Mouse (Mus musculus) mammary gland, adult 2 months (tissue): ENCODE data around the gene Mtmr14. TPM values are rescaled to one million over a fixed set of nuclear protein-coding genes. Genes with fewer than 3 reads are reported as not detected.

Source experiments
- polyA plus RNA-seq: library from polyadenylated mRNA; depleted of rRNA; stranded (reverse); fragments of >200 nt; gene quantifications from 2 replicates; pipeline ENCODE4 v1.2.3, GENCODE M21; 2012; ENCODE audit warnings: low replicate concordance; rRNA removed

Gene Mtmr14
- polyA plus RNA-seq, result 42.5 and 61.5 TPM in 2 replicates

DNA sequence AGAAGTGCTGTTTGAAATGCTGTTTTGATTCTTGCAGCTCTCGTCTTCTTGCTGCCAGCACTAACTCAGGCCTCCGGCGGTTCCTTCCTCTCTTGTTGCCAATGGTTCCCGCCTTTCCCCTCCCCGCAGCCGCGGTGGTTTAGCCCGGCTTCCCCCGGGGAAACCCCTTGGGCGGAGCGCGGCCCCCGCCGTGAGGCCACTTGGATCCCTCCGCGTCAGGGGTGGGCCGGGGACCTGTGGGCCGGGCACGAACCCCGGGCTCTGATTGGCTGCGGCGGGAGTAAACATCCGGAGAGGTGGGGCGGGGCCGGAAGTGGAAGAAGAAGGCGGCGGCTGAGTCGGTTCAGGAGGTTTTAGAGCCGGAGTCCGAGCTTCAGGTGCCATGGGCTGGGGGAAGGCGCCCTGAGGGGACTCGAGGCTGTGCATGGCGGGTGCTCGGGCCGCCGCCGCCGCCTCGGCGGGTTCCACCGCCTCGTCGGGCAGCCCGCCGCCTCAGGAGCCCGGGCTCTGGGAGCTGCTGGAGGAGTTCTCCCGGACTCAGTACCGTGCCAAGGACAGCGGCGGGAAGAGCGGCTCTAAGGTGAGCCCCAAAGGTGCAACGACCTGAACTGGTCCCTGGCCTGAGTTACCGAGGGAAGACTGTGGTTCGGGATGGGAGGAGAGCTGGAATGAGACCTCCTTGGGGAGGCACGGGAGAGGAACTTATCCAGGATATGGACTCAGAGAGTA lies at the start of gene Mtmr14:
Gene Mtmr14, plus strand, starts transcription at position 302 of the 729 bp plus-strand sequence.

DNA sequence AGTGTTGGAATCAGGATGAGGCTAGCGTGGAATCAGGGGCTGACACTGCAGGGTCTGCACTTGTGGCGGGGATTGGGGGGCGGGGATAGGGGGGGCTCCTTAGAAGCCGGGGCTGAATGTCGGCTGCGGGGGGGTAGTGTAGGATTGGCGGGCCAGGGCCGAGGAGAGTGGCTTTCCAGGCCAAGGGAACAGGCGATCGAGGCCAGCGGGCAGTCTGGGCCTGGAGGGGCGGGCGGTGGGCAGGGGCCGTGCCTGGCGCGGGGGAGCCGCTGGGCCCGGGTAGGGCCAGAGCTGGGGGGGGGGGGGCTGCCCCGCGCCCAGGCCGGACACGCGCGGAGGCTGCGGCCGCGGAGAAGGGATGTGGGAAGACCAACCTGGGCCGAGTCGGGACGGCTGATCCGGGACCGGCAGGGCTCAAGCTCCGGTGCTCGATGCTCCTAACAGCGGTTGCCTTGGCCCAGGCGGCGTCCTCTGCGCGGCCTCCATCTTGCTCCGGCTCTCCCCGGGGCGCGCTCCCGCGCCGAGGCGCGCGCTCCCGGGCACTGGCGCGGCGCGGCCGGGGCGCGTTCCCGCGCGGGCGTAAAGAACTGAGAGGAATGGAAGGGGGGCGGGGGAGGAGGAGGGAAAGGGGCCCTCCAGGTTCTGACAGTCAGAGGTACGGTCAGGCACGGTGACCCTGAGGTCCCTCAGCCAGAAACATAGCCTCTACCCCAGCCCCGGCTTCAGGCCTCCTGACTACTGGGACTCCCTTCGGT lies 42.6 kb upstream of the Mtmr14 start, which contains the start of gene Lhfpl4:
Gene Lhfpl4, minus strand, starts transcription at position 544 of the 755 bp plus-strand sequence.

DNA sequence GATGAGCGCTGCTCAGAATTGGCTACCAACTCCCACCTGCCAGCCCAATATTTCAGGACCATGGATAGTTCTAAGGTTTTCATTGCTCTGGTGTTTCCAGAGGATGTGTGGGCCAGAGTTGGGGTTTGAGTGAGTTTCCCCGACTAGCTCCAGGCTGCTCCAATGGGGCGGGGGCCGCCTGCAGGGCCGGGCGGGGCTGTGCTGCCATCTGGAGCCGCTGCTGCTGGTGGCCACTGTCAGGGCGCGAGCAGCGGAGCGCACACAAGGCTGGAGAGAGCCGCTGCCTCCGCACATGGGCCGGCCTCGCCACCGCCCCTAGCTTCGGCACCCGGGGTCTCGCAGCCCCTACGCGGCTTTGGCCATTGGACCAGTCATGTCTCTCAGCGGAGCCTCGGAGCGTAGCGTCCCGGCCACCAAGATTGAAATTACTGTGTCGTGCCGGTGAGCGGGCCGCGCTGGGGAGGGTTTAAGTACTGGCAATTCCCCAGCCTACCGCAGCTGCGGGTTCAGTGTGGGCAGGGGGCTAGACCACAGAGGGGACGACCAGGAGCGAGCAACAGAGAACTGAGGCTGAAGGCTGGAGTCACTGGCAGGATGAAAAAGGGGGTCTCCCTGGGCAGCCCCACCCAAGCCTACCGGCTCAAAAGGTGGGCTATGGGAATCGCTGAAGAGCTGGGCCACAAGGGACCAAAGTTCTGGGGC lies 44.6 kb downstream of the Mtmr14 start, which contains the start of gene Cpne9:
Gene Cpne9, plus strand, starts transcription at position 207 of the 702 bp plus-strand sequence.

DNA sequence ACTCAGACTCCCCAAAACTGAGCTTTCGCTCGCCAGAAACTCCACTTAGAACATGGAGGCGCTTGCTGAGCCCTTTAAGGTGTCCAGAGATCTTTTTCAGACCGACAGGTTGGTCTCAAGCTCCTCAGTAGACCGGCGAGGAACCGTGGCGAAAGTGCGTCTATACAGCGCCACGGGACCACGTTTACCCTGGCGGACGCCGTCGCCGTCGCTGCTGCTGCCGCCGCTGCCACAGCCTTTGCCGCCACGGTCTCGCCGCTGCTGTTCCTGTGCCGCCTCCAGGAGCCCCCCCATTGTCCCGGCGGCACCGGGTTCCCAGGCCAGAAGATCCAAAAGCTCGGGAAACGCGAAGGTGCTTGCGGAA lies 69.3 kb downstream of the Mtmr14 start, which contains the start of gene Brpf1:
Gene Brpf1, plus strand, starts transcription at position 152 of the 364 bp plus-strand sequence.

DNA sequence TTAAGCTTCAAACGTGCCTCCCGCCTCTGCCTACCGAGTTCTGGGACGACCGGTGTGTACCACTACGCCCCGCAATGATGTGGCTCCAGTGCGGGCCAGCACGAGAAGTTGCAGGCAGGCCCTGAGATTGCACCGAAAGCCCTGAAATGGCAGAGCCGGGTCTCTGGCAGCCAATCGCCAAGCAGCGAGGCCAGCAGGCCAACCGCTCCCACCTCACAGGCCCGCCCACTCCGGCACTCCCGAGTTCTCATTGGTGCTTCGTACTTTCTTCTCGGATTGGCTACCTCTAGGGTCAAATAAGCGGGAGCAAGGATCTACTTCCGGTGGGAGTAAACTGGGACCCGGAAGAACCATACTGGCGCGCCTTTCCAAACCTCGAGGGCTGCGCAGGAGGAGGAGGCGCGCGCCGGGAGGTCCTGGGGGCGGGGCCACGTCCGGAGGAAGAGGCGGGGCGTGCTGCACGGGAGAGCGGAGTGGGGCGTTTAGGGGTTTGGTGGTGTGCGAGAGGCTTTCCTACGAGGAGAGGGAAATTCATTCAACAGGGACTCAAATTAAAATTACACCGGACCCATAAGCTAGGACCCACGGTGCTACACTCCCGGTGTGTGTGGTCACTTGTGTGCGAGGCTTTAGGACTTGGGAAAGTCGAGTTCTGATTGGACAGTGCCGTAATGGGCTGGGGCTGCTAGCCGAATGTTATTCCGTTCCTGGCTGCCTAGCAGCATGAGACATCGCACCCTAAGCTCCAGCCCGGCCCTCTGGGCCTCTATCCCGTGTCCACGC lies 89.1 kb downstream of the Mtmr14 start, which contains the start of gene Ogg1:
Gene Ogg1, plus strand, starts transcription at position 440 of the 783 bp plus-strand sequence.

Other genes with a start within 250 kb of the Mtmr14 start
- 3.7 and 9.3 TPM in 2 replicates for gene Thumpd3, start 191.6 kb upstream of the Mtmr14 start, polyA plus RNA-seq
- 28.5 and 36.3 TPM in 2 replicates for gene Setd5, start 160.5 kb upstream of the Mtmr14 start, polyA plus RNA-seq
- gene Lhfpl4, start 42.5 kb upstream of the Mtmr14 start, polyA plus RNA-seq, result 0.50 and 0.57 TPM in 2 replicates
- gene Cpne9, start 44.5 kb downstream of the Mtmr14 start, polyA plus RNA-seq, result 0.19 and 0.29 TPM in 2 replicates
- 21.5 and 25.7 TPM in 2 replicates for gene Brpf1, start 69.3 kb downstream of the Mtmr14 start, polyA plus RNA-seq
- 20.4 and 23.9 TPM in 2 replicates for gene Ogg1, start 89.1 kb downstream of the Mtmr14 start, polyA plus RNA-seq
- 50.4 and 63.0 TPM in 2 replicates for gene Camk1, start 106.1 kb downstream of the Mtmr14 start, polyA plus RNA-seq
- 18.9 and 22.2 TPM in 2 replicates for gene Tada3, start 140.0 kb downstream of the Mtmr14 start, polyA plus RNA-seq
- gene Arpc4, start 140.3 kb downstream of the Mtmr14 start, polyA plus RNA-seq, result 65.2 and 96.3 TPM in 2 replicates
- gene Ttll3, start 151.4 kb downstream of the Mtmr14 start, polyA plus RNA-seq, result 11.4 and 13.8 TPM in 2 replicates
- gene Rpusd3, start 181.5 kb downstream of the Mtmr14 start, polyA plus RNA-seq, result 86.7 and 143 TPM in 2 replicates
- 1,508 and 1,611 TPM in 2 replicates for gene Cidec, start 197.9 kb downstream of the Mtmr14 start, polyA plus RNA-seq
- gene Jagn1, start 204.7 kb downstream of the Mtmr14 start, polyA plus RNA-seq, result 48.4 and 107 TPM in 2 replicates
- gene Il17re, start 220.6 kb downstream of the Mtmr14 start, polyA plus RNA-seq, result 25.9 and 44.8 TPM in 2 replicates
- gene Il17rc, start 233.6 kb downstream of the Mtmr14 start, polyA plus RNA-seq, result 59.1 and 98.0 TPM in 2 replicates
- gene Creld1, start 245.5 kb downstream of the Mtmr14 start, polyA plus RNA-seq, result 32.7 and 35.8 TPM in 2 replicates